ENCODE assay signal across 10 mouse cellular contexts in the genomic region with DNA sequence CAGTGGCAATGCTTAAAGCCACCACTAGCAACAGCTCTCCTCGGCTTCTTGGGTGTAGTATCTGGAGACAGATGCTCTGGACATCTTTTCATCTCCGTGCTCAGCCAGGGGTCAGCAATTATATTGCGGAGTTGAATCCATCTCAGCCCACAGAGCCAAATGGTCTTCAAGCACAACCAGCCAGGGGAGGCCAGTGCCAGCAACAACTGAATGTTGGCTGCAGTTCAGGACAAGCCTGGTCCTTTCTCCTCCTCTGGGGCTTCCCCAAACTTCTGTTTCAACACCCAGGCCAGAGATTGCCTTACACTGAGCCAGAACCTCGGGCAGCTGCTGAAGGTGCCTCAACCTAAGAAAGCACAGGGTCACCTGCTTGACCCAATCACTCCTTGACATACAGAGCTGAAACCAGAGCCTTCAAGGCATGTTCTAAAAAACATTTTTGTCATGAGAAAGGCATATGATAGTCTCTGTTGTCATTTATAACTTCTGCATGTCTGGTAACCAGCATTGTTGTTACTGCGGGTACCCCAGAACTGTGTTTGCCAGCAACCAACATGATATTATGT.
A peak's percentile ranks its signal among the peaks of the same experiment; 100 is the strongest.
DNase-seq lines count a peak whose midpoint lies in the region; TF ChIP-seq lines count a peak whose summit lies in the region.
"Had no signal": no experiment of that assay in that cellular context is flagged by ENCODE, and none has a peak within 500 bp of the region (broad histone marks: within the 10 kb centered on the region; RNA-seq: fewer than 3 reads in every experiment).

No protein-coding gene starts in this region.

- dilution Hi-C loops in CH12.LX (cut with MboI; ENCODE audit: extremely low pct_ligation_motif_present, extremely low pct_unique_long_range_greater_than_20kb, low sequenced_read_pairs): no loop called here

- no peaks in the 10 kb centered on the region for H3K9me3 ChIP-seq in CH12.LX (replicated peaks; ENCODE audit: low read length)
- H3K9me3 ChIP-seq: forebrain, embryonic 13.5 days; heart, embryonic 15.5 days had no signal

- intact Hi-C loops in heart, postnatal 14 days (cut with DNase I): no loop called here

- no peak overlapping the region for H3K9ac ChIP-seq in CH12.LX (ENCODE audit: insufficient read depth, low read depth)
- H3K9ac ChIP-seq: forebrain, embryonic 13.5 days; heart, embryonic 15.5 days had no signal

- no peak overlapping the region for H3K4me3 ChIP-seq in layer of hippocampus, adult 2 months
- H3K4me3 ChIP-seq in CH12.LX (replicated peaks in 1 of 3; ENCODE audit: low read depth in 2 of 3, low read length in 2 of 3, poor library complexity in 1 of 3): no peak overlapping the region
- H3K4me3 ChIP-seq: forebrain, embryonic 13.5 days; heart, embryonic 15.5 days had no signal

- no peaks in the 10 kb centered on the region for H3K79me2 ChIP-seq in CH12.LX (replicated peaks; ENCODE audit: control insufficient read depth, extremely low read depth, insufficient read depth, poor library complexity, severe bottlenecking)

- peak; percentile 28 for TF ChIP-seq CTCF in layer of hippocampus, adult 2 months (conservative IDR thresholded peaks at IDR 0.05)
- TF ChIP-seq CTCF in CH12.LX (conservative IDR thresholded peaks at IDR 0.05 in 1 of 2, IDR thresholded peaks at IDR 0.05 in 1 of 2; ENCODE audit: low read depth in 2 of 2, low read length in 2 of 2): no peak

- peak; percentile 87 to 93 for DNase-seq in cerebellum, postnatal 10 days
- no peak for DNase-seq in cerebellum, adult 9-11 months
- DNase-seq in layer of hippocampus, adult 2 months (ENCODE audit: low spot score in 2 of 2): peak in 1 of 2 experiments; percentile 31
- DNase-seq in layer of hippocampus, adult 9-10 months (ENCODE audit: low spot score): no peak
- no peak for DNase-seq in CH12.LX (ENCODE audit: extremely low read depth)
- peak; percentile 23 to 63 for DNase-seq in heart, postnatal 14 days
- DNase-seq in spleen, adult 18-20 months: no peak
- no peak for DNase-seq in spleen, adult 12 weeks (ENCODE audit: low spot score)

- no peak overlapping the region for H3K27ac ChIP-seq in layer of hippocampus, adult 2 months
- H3K27ac ChIP-seq in CH12.LX (ENCODE audit: insufficient read depth, low read depth): no peak overlapping the region
- H3K27ac ChIP-seq: forebrain, embryonic 13.5 days; heart, embryonic 15.5 days had no signal

- in situ Hi-C loops in CH12.LX (cut with MboI; ENCODE audit: low pct_ligation_motif_present, low pct_unique_long_range_greater_than_20kb, low sequenced_read_pairs): no loop called here

- no peaks in the 10 kb centered on the region for H3K36me3 ChIP-seq in CH12.LX (replicated peaks in 1 of 2; ENCODE audit: control insufficient read depth in 1 of 2, insufficient read depth in 1 of 2, low read length in 1 of 2)
- H3K36me3 ChIP-seq: heart, embryonic 15.5 days had no signal

- TF ChIP-seq RAD21 in CH12.LX (IDR thresholded peaks at IDR 0.05; ENCODE audit: low read depth, low read length): no peak

- TF ChIP-seq POLR2A in CH12.LX (IDR thresholded peaks at IDR 0.05; ENCODE audit: low read depth, low read length): no peak

- H3K27me3 ChIP-seq in CH12.LX (replicated peaks): no peaks in the 10 kb centered on the region
- H3K27me3 ChIP-seq: heart, embryonic 15.5 days had no signal

- TF ChIP-seq EP300 in CH12.LX (IDR thresholded peaks at IDR 0.05; ENCODE audit: low read length): no peak

- peaks cover 6 to 11% of the 10 kb centered on the region in 2 experiments for H3K4me1 ChIP-seq in CH12.LX (ENCODE audit: control insufficient read depth in 1 of 2, insufficient read depth in 2 of 2)

- H3K4me2 ChIP-seq in CH12.LX (ENCODE audit: insufficient read depth, low read depth, poor library complexity, severe bottlenecking): peak overlapping the region; percentile 30; the same call in 1 of the 2 replicates
- H3K4me2 ChIP-seq: forebrain, embryonic 13.5 days; heart, embryonic 15.5 days had no signal

TF ChIP-seq in CH12.LX, 34 proteins besides CTCF, POLR2A, EP300 and RAD21:
- TF ChIP-seq TCF12 (IDR thresholded peaks at IDR 0.05; ENCODE audit: low read depth, low read length): peak; percentile 44; the same call in 1 of the 2 replicates
- no peak for TF ChIP-seq E2F4 (IDR thresholded peaks at IDR 0.05; ENCODE audit: insufficient replicate concordance, low read depth, low read length)

Comparison
In these comparisons a context has a peak if more than half of its experiments do, and no peak if none do; other contexts are left out.
1. DNase-seq: peak in cerebellum, postnatal 10 days (2 of 2) and heart, postnatal 14 days (2 of 2); none in cerebellum, adult 9-11 months (single experiment), layer of hippocampus, adult 9-10 months (single experiment), CH12.LX (single experiment), spleen, adult 18-20 months (0 of 2) and spleen, adult 12 weeks (single experiment).